ENCODE assay signal across 25 mouse cellular contexts in genomic region chr19:10767631-10768030, GRCm38 (mm10). TPM values are rescaled to one million over a fixed set of nuclear protein-coding genes. Genes with fewer than 3 reads are reported as not detected.
A peak's percentile ranks its signal among the peaks of the same experiment; 100 is the strongest.
DNase-seq lines count a peak whose midpoint lies in the region; ATAC-seq lines count a peak whose summit lies in the region.
"Had no signal": no experiment of that assay in that cellular context is flagged by ENCODE, and none has a peak within 500 bp of the region (broad histone marks: within the 10 kb centered on the region; RNA-seq: fewer than 3 reads in every experiment).

No protein-coding gene starts in this region.

- H3K4me3 ChIP-seq in midbrain, embryonic 11.5 days (ENCODE audit: low read depth, low read length): no peak overlapping the region
- no peak overlapping the region for H3K4me3 ChIP-seq in midbrain, embryonic 16.5 days (ENCODE audit: low read depth, low read length)
- no peak overlapping the region for H3K4me3 ChIP-seq in forebrain, embryonic 11.5 days (ENCODE audit: low read depth, low read length)
- H3K4me3 ChIP-seq: embryonic facial prominence, embryonic 13.5 days; erythroblast, embryonic 14.5 days; forebrain, embryonic 13.5 days; gastrocnemius, adult 2 months; heart, embryonic 12.5 days; hindbrain, embryonic 12.5 days; liver, embryonic 13.5 days; midbrain, embryonic 12.5 days had no signal

- H3K9me3 ChIP-seq in midbrain, embryonic 11.5 days (ENCODE audit: control insufficient read depth, low read length): no peaks in the 10 kb centered on the region
- no peaks in the 10 kb centered on the region for H3K9me3 ChIP-seq in midbrain, embryonic 16.5 days (replicated peaks; ENCODE audit: control insufficient read depth, low read length, poor library complexity, severe bottlenecking)
- no peaks in the 10 kb centered on the region for H3K9me3 ChIP-seq in forebrain, embryonic 11.5 days (ENCODE audit: control insufficient read depth, low read length)
- H3K9me3 ChIP-seq: embryonic facial prominence, embryonic 13.5 days; forebrain, embryonic 13.5 days; heart, embryonic 12.5 days; hindbrain, embryonic 12.5 days; liver, embryonic 13.5 days; midbrain, embryonic 12.5 days had no signal

- DNase-seq in midbrain, embryonic 11.5 days (ENCODE audit: low spot score, missing footprints): peak; percentile 33
- peak; percentile 91 for DNase-seq in brain, adult 2 months (ENCODE audit: low read depth, low spot score)
- DNase-seq in cerebellum, adult 11 months: peak; percentile 85
- DNase-seq in cerebellum, adult 9-11 months: peak; percentile 91
- DNase-seq in forebrain, embryonic 11.5 days (ENCODE audit: low spot score): no peak
- DNase-seq in heart, adult 9 months (ENCODE audit: low spot score in 2 of 2): no peak
- DNase-seq in right cerebral cortex, adult 2 months (ENCODE audit: low spot score in 2 of 2): no peak
- DNase-seq: adrenal gland, postnatal 14 days; embryo, embryonic 11 days; gastrocnemius, adult 2 months; heart, postnatal 10 days; kidney, adult 2 months; liver, embryonic 13.5 days; lung, adult 2 months; lung, postnatal 14 days; thymus, postnatal 25 days had no signal

- H3K27ac ChIP-seq in midbrain, embryonic 11.5 days (ENCODE audit: low read depth, low read length): no peak overlapping the region
- no peak overlapping the region for H3K27ac ChIP-seq in midbrain, embryonic 16.5 days (ENCODE audit: low read length)
- no peak overlapping the region for H3K27ac ChIP-seq in forebrain, embryonic 11.5 days (ENCODE audit: low read depth, low read length)
- H3K27ac ChIP-seq: embryonic facial prominence, embryonic 13.5 days; forebrain, embryonic 13.5 days; hindbrain, embryonic 12.5 days; kidney, postnatal 0 days; liver, embryonic 13.5 days; midbrain, embryonic 12.5 days had no signal

- H3K27me3 ChIP-seq in midbrain, embryonic 11.5 days (ENCODE audit: control insufficient read depth, insufficient read depth, low read length): no peaks in the 10 kb centered on the region
- no peaks in the 10 kb centered on the region for H3K27me3 ChIP-seq in midbrain, embryonic 16.5 days (ENCODE audit: control insufficient read depth, insufficient read depth, low read depth, low read length)
- H3K27me3 ChIP-seq in forebrain, embryonic 11.5 days (ENCODE audit: control insufficient read depth, insufficient read depth, low read length): no peaks in the 10 kb centered on the region
- H3K27me3 ChIP-seq: embryonic facial prominence, embryonic 13.5 days; forebrain, embryonic 13.5 days; heart, embryonic 12.5 days; hindbrain, embryonic 12.5 days; liver, embryonic 13.5 days; midbrain, embryonic 12.5 days had no signal

- no peak overlapping the region for H3K9ac ChIP-seq in midbrain, embryonic 11.5 days (ENCODE audit: low read length)
- H3K9ac ChIP-seq in midbrain, embryonic 16.5 days (ENCODE audit: low read depth, low read length): no peak overlapping the region
- H3K9ac ChIP-seq in forebrain, embryonic 11.5 days (ENCODE audit: low read length): no peak overlapping the region
- H3K9ac ChIP-seq: embryonic facial prominence, embryonic 13.5 days; forebrain, embryonic 13.5 days; heart, embryonic 12.5 days; hindbrain, embryonic 12.5 days; liver, embryonic 13.5 days; midbrain, embryonic 12.5 days had no signal

- no peak for ATAC-seq in midbrain, embryonic 11.5 days (ENCODE audit: low FRiP score)
- no peak for ATAC-seq in midbrain, embryonic 16.5 days
- no peak for ATAC-seq in forebrain, embryonic 11.5 days (replicated peaks; ENCODE audit: low FRiP score)
- ATAC-seq: forebrain, embryonic 13.5 days had no signal

- no peaks in the 10 kb centered on the region for H3K4me1 ChIP-seq in midbrain, embryonic 11.5 days (ENCODE audit: control insufficient read depth, insufficient read depth, low read length)
- peaks cover 12% of the 10 kb centered on the region for H3K4me1 ChIP-seq in midbrain, embryonic 16.5 days (ENCODE audit: control insufficient read depth, insufficient read depth, low read length)
- H3K4me1 ChIP-seq in forebrain, embryonic 11.5 days (replicated peaks; ENCODE audit: control insufficient read depth, insufficient read depth, low read length): no peaks in the 10 kb centered on the region
- H3K4me1 ChIP-seq: forebrain, embryonic 13.5 days; liver, embryonic 13.5 days had no signal

- H3K36me3 ChIP-seq in midbrain, embryonic 11.5 days (ENCODE audit: control insufficient read depth, insufficient read depth, low read length): no peaks in the 10 kb centered on the region
- H3K36me3 ChIP-seq in midbrain, embryonic 16.5 days (ENCODE audit: control insufficient read depth, insufficient read depth, low read length): no peaks in the 10 kb centered on the region
- H3K36me3 ChIP-seq in forebrain, embryonic 11.5 days (ENCODE audit: control insufficient read depth, insufficient read depth, low read length): no peaks in the 10 kb centered on the region
- H3K36me3 ChIP-seq: embryonic facial prominence, embryonic 13.5 days; heart, embryonic 12.5 days; hindbrain, embryonic 12.5 days; liver, embryonic 13.5 days; midbrain, embryonic 12.5 days had no signal

- no peak overlapping the region for H3K4me2 ChIP-seq in midbrain, embryonic 11.5 days
- no peak overlapping the region for H3K4me2 ChIP-seq in midbrain, embryonic 16.5 days (ENCODE audit: low read length)
- H3K4me2 ChIP-seq in forebrain, embryonic 11.5 days (ENCODE audit: low read depth, low read length, severe bottlenecking): no peak overlapping the region
- H3K4me2 ChIP-seq: embryonic facial prominence, embryonic 13.5 days; forebrain, embryonic 13.5 days; heart, embryonic 12.5 days; hindbrain, embryonic 12.5 days; liver, embryonic 13.5 days; midbrain, embryonic 12.5 days had no signal

- 83% methylated on average over 10 of the region's 10 CpGs for WGBS in midbrain, embryonic 11.5 days
- WGBS in midbrain, embryonic 16.5 days: 85% methylated on average over 10 of the region's 10 CpGs
- WGBS in forebrain, embryonic 11.5 days: 86% methylated on average over 10 of the region's 10 CpGs

RNA-seq across cellular contexts. Expression of gene Cd5, which starts 28.8 kb away (rescaled TPM):
- 0.08 and 0.22 TPM in 2 replicates for polyA plus RNA-seq in midbrain, embryonic 11.5 days (2014; fragmentation: Nextera tagmentation; extraction: Ambion mirVana)
- polyA plus RNA-seq in midbrain, embryonic 16.5 days (2015; fragmentation: Nextera tagmentation; extraction: Ambion mirVana): 0.48 and 0.78 TPM in 2 replicates
- 0.05 TPM in 1 of 2 replicates, not detected in the other for polyA plus RNA-seq in forebrain, embryonic 11.5 days (2014; fragmentation: Nextera tagmentation; extraction: Ambion mirVana)
- polyA plus RNA-seq: erythroblast, embryonic 14.5 days; forebrain, embryonic 13.5 days; intestine, embryonic 14.5 days; liver, embryonic 13.5 days had no signal

Comparison
In these comparisons a context has a peak if more than half of its experiments do, and no peak if none do; other contexts are left out.
1. DNase-seq: peak in midbrain, embryonic 11.5 days (single experiment), brain, adult 2 months (single experiment), cerebellum, adult 11 months (single experiment) and cerebellum, adult 9-11 months (single experiment); none in forebrain, embryonic 11.5 days (single experiment), heart, adult 9 months (0 of 2) and right cerebral cortex, adult 2 months (0 of 2).